Mouse (Mus musculus) hindbrain, postnatal 0 days (tissue): ENCODE results near the gene A830031A19Rik. TPM values are rescaled to one million over a fixed set of nuclear protein-coding genes. Genes with fewer than 3 reads are reported as not detected.

ENCODE experiments used
- ATAC-seq: fragments of 200-750 bp; cut with Nextera tagmentation; 2 replicates; pipeline ENCODE4 v1.8.0; 2017; ENCODE audit warnings: mild to moderate bottlenecking, moderate TSS enrichment, moderate library complexity
- DNase-seq: peaks from one replicate; pipeline ENCODE4 v3.0.0-alpha.2; 2015; ENCODE audit warnings: low spot score
- H3K27ac ChIP-seq: fragments of 300-500 bp; sonication (generic); 2 replicates; pipeline ENCODE4 v1.5.1; 2014; ENCODE audit warnings: mild to moderate bottlenecking
- H3K27me3 ChIP-seq: fragments of 300-500 bp; sonication (generic); 2 replicates; pipeline ENCODE4 v1.6.1; 2014; ENCODE audit warnings: low read length, mixed read lengths; ENCODE audit not compliant: insufficient read depth
- H3K36me3 ChIP-seq: fragments of 300-500 bp; sonication (generic); 2 replicates; pipeline ENCODE4 v1.6.1; 2014; ENCODE audit warnings: low read length, mixed read lengths; ENCODE audit not compliant: insufficient read depth
- H3K4me1 ChIP-seq: fragments of 300-500 bp; sonication (generic); 2 replicates; pipeline ENCODE4 v1.6.1; 2014; ENCODE audit warnings: antibody characterized with exemption, low read length, mixed read lengths; ENCODE audit not compliant: insufficient read depth
- H3K4me2 ChIP-seq: fragments of 300-500 bp; sonication (generic); 2 replicates; pipeline ENCODE4 v1.6.1; 2014; ENCODE audit warnings: low read depth, mild to moderate bottlenecking, low read length, moderate library complexity, mixed read lengths
- H3K4me3 ChIP-seq: fragments of 300-500 bp; sonication (generic); 2 replicates; pipeline ENCODE4 v1.5.1; 2014; ENCODE audit warnings: low read length
- H3K9ac ChIP-seq: fragments of 300-500 bp; sonication (generic); replicated peaks from 2 replicates; pipeline ENCODE4 v1.6.1; 2014; ENCODE audit warnings: mild to moderate bottlenecking, low read length, moderate library complexity, mixed read lengths
- H3K9me3 ChIP-seq: fragments of 300-500 bp; sonication (generic); 2 replicates; pipeline ENCODE4 v1.6.1; 2016; ENCODE audit warnings: low read length, mixed read lengths
- CTCF ChIP-seq: IDR thresholded peaks from 2 replicates; pipeline ENCODE4 v1.5.1; 2016; ENCODE audit warnings: antibody characterized with exemption, control low read depth, low read depth
- WGBS: fragments of 180-500 bp; shearing (Covaris S2); extraction: QIAGEN DNeasy Blood & Tissue Kit; methylation state at CpG from one replicate; pipeline ENCODE4 v1.1.7; 2014; 5-methylcytosine and 5-hydroxymethylcytosine counted together
- polyA plus RNA-seq: library from polyadenylated mRNA; unstranded; fragments of >200 nt; fragmentation: Nextera tagmentation; extraction: Ambion mirVana; gene quantifications from 2 replicates; pipeline ENCODE4 v1.2.1, GENCODE M21; 2015
- total RNA-seq: library from RNA; depleted of rRNA; stranded (reverse); fragments of >200 nt; gene quantifications from 2 replicates; pipeline ENCODE4 v1.2.3, GENCODE M21; 2014

The A830031A19Rik gene
- total and polyA plus RNA-seq, 2 experiments from 2014 or later = not detected

DNA sequence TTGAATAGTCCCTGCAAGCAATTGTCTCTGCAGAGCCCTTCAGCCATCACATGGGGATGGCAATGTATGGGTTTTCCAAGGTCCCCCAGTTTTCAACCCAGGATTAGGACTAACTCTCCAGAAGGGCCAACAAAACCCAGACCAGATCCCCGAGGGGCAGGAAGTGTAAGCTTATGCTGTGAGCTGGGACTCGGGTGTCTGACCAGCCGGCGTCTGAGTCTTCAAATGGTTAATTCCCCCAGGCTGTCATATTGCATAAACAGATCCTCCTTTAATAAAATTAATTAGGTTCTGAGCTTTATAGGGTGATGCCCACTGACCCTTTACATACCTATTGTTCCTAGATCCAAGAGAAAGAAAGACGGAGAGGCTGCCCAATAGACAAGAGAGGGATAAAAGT lies 14.4 kb downstream of the A830031A19Rik start:
- ATAC-seq (no peak), DNase-seq (no peak)
- peaks cover 12% of the 10 kb centered on the region for H3K4me1 ChIP-seq
- 8% methylated on average over 5 of the region's 5 CpGs for WGBS
- no peaks in the 10 kb centered on the region for H3K36me3 ChIP-seq
- peak overlapping the region; percentile 72 for H3K4me2 ChIP-seq
- H3K4me3 ChIP-seq = peak overlapping the region; percentile 30
- no peak overlapping the region for H3K27ac ChIP-seq
- H3K27me3 ChIP-seq = no peaks in the 10 kb centered on the region
- no peaks in the 10 kb centered on the region for H3K9me3 ChIP-seq
- H3K9ac ChIP-seq = no peak overlapping the region
- no peak for TF ChIP-seq CTCF

DNA sequence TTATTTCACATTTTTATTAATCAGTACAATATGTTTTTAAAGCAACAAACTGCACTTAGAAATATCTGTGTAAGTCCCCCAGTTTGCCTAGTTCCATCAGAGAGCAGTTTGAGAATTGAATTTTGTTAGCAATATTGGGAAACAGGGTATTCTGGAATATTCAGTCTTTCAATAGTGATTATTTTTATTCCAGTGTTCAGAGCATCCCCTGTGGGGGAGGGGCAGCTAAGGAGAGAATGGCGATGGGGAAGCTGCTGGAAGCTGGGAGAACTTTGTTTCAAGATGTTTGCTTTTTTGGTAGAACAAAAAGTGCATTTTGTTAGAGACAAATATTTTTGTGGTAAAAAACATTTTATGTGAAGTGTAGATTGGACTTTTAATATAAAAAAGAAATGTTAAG lies 15.7 kb downstream of the A830031A19Rik start:
- 21% methylated on average over 1 of the region's 1 CpGs for WGBS
- H3K27ac ChIP-seq = no peak overlapping the region
- no peak overlapping the region for H3K4me3 ChIP-seq
- H3K4me1 ChIP-seq = peaks cover 12% of the 10 kb centered on the region
- H3K4me2 ChIP-seq = no peak overlapping the region
- DNase-seq (no peak), ATAC-seq (no peak)
- H3K9me3 ChIP-seq = no peaks in the 10 kb centered on the region
- TF ChIP-seq CTCF = no peak
- H3K27me3 ChIP-seq = no peaks in the 10 kb centered on the region
- H3K9ac ChIP-seq = no peak overlapping the region
- no peaks in the 10 kb centered on the region for H3K36me3 ChIP-seq

DNA sequence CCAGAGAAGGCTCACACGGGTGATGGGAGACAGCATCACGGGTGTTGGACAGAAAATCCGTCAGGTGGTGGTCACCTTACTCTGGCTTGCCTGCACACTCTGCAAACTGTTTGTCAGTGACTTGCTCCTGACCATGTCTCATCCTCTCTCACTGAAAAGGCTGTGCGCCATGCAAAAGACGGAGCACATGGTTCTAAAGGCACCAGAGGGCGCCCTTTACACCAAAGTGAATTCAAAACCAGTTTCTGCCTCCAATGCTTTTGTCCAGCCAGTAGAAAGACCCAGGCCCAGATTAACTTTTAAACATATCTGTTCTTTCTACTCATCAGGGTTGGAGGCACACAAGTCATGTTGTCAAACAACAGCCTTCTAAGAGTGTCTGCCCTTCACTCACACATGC lies 22.0 kb downstream of the A830031A19Rik start:
- peak; percentile 50 for TF ChIP-seq CTCF
- Histone ChIP-seq H3K27ac (no peak overlapping the region), H3K36me3 (no peaks in the 10 kb centered on the region), H3K4me2 (no peak overlapping the region), H3K27me3 (no peaks in the 10 kb centered on the region), H3K9me3 (no peaks in the 10 kb centered on the region), H3K9ac (no peak overlapping the region), H3K4me1 (no peaks in the 10 kb centered on the region), H3K4me3 (no peak overlapping the region)
- DNase-seq (peak; percentile 53), ATAC-seq (no peak)
- 67% methylated on average over 6 of the region's 6 CpGs for WGBS

DNA sequence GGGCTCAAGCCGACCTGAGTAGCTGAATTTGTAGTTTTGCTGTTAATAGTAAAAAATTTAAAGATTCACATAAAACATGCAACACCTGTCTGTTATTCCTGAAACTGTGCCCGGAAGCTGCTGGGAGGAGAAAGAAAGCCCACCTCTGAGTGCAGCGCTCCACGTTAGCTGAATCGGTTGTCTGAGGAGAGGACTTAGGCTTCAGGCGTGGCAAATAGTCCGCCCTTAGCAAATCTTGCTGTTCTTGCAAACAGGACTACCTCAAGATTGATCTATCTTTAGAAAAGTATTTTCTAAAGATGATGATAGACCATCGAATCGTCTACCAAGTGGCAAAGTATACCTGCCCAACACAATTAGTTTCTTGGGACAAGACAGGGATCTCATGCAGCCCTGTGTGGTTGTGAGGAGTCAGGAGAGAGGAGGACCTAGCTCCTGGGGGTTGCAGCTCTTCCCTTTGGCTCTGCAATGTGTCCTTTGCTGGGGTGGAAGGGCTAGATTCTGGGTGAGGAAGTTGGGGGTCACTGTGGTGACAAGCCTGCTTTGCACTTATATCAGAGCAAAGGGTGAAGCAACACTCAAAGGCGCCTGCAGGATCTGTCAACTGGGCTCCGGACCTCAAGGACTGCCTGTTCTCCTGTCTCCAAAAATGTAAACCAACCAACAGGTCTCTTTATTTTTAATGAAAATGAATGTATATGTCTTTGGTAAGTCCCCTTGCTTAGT lies 24.7 kb downstream of the A830031A19Rik start:
- no peaks in the 10 kb centered on the region for H3K4me1 ChIP-seq
- H3K9me3 ChIP-seq = no peaks in the 10 kb centered on the region
- no peak overlapping the region for H3K27ac ChIP-seq
- no peaks in the 10 kb centered on the region for H3K36me3 ChIP-seq
- ATAC-seq = no peak
- DNase-seq = no peak
- 77% methylated on average over 11 of the region's 11 CpGs for WGBS
- peak overlapping the region; percentile 81; the same call in 1 of the 2 replicates for H3K4me2 ChIP-seq
- no peak overlapping the region for H3K9ac ChIP-seq
- no peak for TF ChIP-seq CTCF
- H3K4me3 ChIP-seq = no peak overlapping the region
- H3K27me3 ChIP-seq = no peaks in the 10 kb centered on the region

GRCm38 (mm10) chr11:24049226-24050031 lies 25.4 kb downstream of the A830031A19Rik start:
- Histone ChIP-seq H3K9me3 (no peaks in the 10 kb centered on the region), H3K27ac (no peak overlapping the region), H3K4me3 (peak overlapping the region; percentile 51), H3K36me3 (no peaks in the 10 kb centered on the region), H3K9ac (peak overlapping the region; percentile 49), H3K4me2 (peak overlapping the region; percentile 81), H3K27me3 (no peaks in the 10 kb centered on the region), H3K4me1 (no peaks in the 10 kb centered on the region)
- ATAC-seq = peak; percentile 87
- 4% methylated on average over 28 of the region's 28 CpGs for WGBS
- DNase-seq = peak; percentile 85
- peak; percentile 100 for TF ChIP-seq CTCF

DNA sequence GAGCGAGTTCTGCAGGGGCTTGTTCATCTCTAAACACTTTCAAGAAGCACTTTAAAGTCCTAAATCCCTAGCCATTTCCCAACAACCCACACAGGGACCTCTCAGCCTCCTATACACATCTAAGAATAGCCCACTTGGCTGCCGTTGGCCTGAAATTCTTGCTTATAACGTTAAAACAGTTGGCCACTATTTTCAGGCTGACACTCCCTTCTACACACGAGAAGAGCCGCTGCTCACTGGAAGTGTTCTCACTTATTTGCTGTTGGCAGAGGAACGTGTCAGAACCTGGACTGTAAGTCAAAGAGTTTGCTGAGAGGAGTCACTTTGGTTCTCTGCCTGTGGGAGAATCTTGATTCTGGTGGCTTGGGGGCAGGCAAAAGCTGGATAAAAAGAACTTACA lies 30.8 kb downstream of the A830031A19Rik start:
- no peak for TF ChIP-seq CTCF
- Histone ChIP-seq H3K4me1 (no peaks in the 10 kb centered on the region), H3K4me3 (no peak overlapping the region), H3K9ac (no peak overlapping the region), H3K4me2 (no peak overlapping the region), H3K27me3 (no peaks in the 10 kb centered on the region), H3K27ac (no peak overlapping the region), H3K9me3 (no peaks in the 10 kb centered on the region), H3K36me3 (no peaks in the 10 kb centered on the region)
- 71% methylated on average over 6 of the region's 6 CpGs for WGBS
- ATAC-seq (no peak), DNase-seq (no peak)
